Mouse (Mus musculus): ENCODE results near the gene Ascl2.

Ascl2 gene

DNA sequence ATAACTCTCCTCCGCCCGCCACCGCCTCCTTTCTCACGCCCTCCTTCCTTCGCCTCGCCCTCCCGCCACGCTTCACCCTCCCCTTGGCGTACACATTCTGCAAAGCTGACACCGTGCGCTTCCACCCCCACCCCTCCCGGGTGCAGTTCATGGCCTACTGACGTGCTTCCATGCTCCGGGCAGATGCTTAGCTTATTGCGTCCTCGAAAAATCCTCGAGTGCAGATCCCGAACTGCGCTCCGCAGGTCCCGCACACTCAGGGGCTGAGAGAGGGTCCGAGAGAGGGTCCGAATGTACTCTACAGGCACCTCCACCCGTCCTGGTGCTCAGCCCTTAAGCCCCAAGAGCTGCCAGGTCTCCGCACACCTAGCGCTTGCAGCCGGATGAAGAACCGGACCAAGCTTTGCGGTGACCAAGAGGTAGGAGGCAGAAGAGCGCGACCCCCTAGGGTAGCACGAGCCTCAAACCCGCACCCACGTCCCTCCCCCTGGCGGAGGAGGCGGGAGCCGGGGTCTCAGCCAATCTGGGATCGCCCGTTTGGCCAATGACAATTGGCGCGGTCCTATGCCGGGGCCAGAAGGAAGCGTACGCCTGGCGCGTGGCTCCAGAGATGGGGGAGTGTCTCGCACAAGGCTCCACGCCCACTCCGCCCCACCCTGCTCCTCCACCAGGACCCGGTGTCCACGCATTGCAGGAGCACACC, at the start of gene Ascl2:
TSS of gene Ascl2 (minus strand) at position 456 of the 703 bp plus-strand sequence.
- DNase-seq (ENCODE audit: low spot score in 2 of 2): no peak

DNA sequence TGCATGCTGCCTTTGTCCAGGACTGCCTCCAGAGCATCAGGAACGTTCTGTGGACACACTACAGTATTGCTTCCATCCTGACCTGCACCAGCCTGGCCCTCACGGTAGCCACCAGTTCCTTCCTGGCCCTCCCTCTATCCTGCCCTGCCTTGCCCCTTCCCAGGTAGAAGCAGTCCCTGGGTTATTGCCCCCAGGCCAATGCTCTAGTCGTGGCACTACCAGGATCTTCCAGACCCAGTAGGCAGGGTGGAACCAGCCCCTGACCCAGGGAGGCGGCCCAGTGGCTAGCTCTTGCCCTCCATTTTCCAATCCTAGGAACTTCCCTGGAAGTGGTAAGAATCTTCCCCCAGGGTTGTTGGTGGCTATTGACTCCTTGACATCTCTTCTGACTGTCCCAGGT, 48.1 kb upstream of the Ascl2 start:
- DNase-seq (ENCODE audit: low spot score in 2 of 2): no peak

GRCm38 (mm10) chr7:143016424-143017142, 47.5 kb upstream of the Ascl2 start:
- DNase-seq (ENCODE audit: low spot score in 2 of 2): no peak

DNA sequence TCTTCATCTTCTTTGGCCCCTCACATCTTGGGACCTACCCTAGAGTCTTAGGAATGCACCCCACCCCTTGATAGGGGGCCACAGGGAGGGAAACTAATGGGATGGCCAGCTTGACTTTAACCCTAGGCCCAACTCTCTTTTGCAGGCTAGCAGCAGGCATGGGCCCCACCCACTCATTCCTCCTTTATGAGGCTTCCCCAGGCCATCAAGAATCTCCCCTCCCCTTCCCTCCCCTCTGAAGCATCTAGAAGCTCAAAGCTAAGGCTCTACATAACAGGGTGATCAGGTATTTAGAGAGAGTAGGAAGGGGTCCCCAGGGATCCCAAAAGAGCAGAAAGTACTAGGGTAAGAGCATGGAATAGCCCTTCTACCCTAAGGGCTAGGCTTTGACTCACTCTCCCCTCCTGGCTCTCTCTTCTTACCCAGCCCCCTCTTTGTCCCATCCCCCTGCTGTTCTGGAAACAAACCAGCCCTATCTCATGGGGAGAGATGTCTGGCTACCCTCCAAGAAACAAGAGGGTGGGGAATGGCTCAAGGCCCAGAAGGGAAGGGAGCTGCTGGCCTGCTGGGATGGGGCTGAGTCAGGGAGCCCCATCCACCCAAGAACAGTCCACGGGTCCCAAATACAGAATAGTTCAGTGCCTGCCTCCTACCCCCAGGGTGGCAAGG, 46.8 kb upstream of the Ascl2 start:
- peak in 1 of 2 experiments; percentile 36 for DNase-seq (ENCODE audit: low spot score in 2 of 2)

- DNase-seq (ENCODE audit: low spot score in 2 of 2): no peak
Observed at GRCm38 (mm10) chr7:143014862-143015659, 46.0 kb upstream of the Ascl2 start.

DNA sequence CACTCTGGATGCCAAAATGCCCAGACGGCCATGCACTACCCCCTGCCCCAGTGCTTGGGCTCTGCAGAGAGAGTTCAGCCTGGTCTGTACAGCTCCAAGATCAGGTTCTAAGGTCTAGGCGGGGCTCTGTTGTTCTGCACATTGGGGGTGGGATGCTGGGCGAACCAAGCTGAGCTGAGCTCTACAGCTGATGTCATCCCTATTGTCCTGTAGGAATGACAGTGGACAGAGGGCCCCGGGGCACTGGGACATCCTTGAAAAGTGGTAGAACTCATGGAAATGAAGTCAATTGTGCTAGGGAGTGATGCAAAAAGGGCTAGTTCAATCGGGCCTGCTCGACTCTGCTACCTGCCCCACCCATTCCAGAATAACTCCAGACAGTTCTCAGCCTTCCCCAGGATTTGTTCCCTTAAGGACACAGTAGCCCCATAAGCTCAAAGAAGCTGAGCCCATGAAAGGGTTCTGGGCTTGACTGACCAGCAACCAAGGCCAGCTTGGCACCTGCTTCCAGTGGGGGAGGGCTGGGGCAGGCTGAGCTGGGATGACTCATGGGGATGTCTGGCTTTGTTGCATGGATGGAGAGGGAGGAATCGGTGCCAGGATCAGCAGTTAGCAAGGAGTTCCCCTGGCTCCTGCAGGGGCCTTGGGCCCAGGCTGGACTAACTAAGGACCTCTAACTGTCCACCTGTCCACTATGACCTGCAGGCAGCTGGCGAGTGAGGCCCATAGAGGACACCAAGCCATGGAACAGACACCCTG, 44.5 kb upstream of the Ascl2 start:
- no peak for DNase-seq (ENCODE audit: low spot score in 2 of 2)

DNA sequence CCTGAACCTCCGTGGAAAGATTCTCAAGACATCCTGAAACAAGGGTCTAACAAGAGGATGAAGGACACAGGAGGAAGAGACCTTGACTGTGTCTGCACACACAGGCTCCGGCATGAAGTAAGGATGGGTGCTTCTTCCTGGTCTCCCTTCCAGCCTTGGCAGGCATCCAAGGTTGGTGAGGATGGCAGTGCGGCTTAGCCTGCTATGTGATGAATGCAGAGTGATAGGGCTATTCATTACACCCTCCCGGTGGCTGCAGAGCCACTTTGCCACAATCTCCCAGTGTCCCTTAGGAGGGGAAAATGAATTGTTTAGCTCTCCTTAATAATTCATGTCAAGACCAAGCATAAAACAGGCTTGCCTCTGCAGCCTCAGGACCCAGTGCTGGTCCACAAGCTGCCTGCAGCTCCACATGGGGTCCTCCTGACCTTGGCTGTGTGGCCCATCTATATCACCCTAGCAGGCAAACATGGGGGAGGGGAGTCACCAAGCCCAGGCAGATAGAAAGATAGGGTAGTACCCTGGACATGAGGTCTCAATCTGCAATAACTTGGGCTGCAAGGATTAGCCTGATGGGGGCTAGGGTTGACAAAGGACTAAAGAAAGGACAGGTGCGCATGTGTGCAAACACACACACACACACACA, 43.3 kb upstream of the Ascl2 start:
- no peak for DNase-seq (ENCODE audit: low spot score in 2 of 2)

DNA sequence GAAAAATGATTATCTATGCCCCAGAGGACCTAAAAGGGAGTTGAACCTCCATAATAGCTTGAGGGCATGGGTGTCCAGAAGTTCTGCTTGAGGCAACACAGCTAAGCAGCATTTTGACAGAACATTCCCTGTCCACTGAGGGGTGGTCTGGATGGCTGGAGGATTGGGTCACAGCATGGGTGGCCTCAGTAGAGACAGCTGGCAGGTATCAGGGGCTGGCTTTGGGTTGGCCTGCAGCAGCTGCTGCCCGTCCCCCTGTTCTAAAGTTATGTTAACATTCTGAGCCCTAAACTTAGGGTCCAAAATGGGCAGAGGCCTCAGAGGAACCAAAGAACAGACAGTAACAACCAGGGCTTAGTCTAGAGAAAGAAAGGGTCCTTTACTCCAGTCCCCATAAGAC, 42.2 kb upstream of the Ascl2 start:
- DNase-seq (ENCODE audit: low spot score in 2 of 2): no peak

DNA sequence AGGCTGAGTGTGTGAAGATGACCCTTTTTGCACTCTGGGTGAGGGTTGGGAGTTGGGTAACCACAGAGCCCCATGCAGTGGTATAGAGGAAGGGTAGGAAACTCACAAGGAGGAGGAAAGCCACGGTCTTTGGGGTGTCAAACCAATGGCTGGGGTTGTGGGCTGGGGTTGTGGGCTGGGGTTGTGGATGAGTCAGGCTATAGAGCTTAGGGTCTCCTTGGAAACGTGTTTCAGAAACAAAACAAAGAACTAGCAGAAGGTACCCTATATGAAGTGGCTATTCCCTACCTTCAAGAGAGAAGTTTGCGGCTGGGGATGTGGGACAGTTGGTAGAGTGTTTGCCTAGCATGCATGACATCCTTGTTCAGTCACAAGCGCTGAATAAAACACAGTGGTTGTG, 40.9 kb upstream of the Ascl2 start:
- no peak for DNase-seq (ENCODE audit: low spot score in 2 of 2)

DNA sequence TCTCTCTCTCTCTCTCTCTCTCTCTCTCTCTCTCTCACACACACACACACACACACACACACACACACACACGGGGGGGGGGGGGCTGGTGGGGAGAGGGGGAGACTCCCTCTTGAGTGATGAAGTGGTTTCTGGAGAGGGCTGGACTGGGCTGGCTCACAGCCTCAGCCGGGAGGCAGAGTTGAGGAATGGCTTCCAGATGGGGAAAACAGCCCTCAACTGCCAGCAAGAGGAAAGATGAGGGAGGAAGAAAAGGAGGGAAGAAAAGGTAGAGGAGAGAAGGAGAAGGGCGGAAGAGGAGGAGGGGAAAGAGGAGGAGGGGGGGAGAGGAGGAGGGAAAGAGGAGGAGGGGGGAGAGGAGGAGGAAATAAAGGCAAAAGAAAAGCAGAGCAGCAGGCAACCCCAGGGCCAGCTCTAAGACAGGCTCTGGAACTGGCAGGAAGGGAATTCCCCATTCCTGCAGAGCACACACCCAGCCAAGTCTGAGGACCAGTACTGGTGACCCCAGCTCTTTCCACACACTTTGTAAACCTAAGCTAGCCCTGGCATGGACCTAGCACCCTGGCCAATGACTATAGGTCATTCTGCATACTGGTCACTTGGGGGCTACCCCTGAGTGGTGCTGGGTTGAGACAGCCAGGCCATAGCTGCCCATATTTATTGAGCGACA, 40.1 kb upstream of the Ascl2 start:
- no peak for DNase-seq (ENCODE audit: low spot score in 2 of 2)

DNA sequence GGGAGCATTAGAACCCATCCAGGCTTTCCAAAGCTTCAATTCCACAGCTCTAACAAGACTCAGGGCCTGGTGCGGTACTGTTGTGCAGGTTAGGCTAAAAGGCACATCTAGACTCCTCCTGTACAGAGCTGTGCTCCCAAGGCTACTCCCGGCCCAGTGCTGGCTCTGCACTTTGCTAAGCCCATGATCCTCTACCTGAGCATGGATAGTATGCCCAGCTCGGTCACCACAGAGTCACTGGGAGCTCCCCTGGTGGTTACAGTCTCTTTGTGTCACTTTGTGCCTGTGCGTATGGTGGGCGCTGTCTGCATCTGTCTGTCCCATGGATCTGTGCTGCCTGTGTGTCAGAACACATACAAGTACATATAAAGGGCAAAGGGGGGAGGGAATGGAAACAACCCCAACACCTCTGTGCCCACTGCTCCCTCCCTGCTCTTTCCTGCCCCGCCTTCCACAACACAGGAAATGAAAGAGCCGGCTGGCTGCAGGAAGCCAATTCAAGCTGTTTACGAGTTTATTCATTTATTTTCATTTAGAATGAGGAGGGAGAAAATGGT, 39.4 kb upstream of the Ascl2 start:
- peak; percentile 73 to 74 for DNase-seq (ENCODE audit: low spot score in 2 of 2)

DNA sequence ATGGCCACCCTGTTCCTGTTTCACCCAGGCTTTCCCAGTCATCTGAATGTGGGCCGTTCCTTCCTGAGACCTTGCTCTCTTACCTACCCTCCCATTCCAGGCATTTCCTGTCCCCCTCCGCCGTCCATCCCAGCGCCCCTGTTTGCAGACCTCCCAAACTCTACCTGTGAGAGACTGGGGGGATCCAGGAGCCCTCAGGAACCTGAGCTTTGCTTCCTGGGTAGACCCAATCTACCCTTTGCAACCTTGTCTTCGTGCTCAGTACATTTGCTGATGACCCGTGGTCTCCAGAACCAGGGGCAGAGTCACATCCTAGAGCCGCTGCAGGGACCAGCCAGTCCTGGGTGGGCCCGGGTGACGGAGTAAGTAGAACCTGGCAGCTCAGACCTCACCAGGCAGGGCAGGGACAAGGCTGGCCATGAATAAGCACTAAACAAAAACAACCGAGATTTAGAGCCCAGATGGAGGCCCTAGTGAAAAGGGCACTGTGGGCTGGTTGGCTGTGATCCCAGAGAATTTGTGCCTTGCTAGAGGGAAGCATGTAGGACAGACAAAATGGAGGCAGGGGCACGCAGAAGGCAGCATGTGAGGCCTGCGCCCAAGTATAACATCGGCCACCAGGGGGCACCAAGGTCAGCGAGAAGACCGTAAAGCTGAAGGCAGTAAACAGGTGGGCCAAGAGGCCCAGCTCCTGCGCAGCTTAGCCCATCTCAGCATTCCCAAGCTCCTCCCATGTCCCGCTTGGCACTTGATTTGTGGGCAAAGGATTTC, 38.7 kb upstream of the Ascl2 start:
- peak; percentile 89 to 92 for DNase-seq (ENCODE audit: low spot score in 2 of 2)

DNA sequence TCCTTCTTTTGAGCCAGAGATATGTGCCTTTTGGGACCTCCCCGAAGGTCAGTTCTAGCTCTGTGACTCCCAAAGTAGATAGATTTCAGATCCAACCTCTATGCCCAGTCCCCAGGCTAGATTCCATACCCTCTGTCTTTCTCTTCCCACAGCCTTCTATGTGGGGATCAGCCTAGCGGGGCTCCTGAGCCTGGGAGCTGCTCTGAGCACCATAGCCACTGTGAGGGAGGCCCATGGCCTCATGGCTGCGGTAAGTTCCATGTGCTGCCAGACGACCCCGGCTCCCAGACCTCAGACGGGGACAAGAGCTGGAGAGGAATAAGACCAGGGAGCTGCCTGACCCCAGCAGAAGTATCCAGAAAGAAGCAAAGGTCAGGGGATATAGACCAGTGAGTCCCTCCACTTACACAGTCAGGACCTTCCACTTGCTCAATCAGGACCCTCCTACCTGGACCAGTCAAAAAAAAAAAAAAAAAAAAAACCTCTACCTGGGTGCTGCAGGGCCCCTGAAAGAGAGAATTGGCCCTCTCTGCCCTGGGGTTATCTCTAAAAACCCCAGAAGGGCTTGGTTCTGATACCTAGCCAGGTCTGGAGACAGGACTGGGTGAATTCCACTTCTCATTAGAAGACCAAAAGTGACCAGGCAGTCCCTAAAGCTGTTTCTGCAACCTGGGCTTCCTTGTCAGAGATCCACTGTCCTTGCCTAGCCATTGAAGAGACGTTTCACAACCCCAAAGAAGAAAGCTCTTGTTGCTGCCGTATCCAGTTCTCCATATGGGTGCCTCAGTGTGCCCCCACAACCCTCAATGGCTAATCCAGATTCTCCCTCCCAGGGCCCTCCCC, 37.9 kb upstream of the Ascl2 start:
- no peak for DNase-seq (ENCODE audit: low spot score in 2 of 2)

GRCm38 (mm10) chr7:143006097-143006755, 37.2 kb upstream of the Ascl2 start:
- peak; percentile 67 to 77 for DNase-seq (ENCODE audit: low spot score in 2 of 2)

GRCm38 (mm10) chr7:143005344-143006096, 36.5 kb upstream of the Ascl2 start:
- DNase-seq (ENCODE audit: low spot score in 2 of 2): peak; percentile 74

- DNase-seq (ENCODE audit: low spot score in 2 of 2): peak; percentile 86 to 88
Observed at GRCm38 (mm10) chr7:143004727-143005343, 35.8 kb upstream of the Ascl2 start, which contains the start of gene Tspan32. Gene Tspan32, plus strand, starts transcription at chr7:143005046.

All from spleen, postnatal 36 days (tissue).